Mouse (Mus musculus): ENCODE results near the gene Itga3. TPM values are rescaled to one million over a fixed set of nuclear protein-coding genes. Genes with fewer than 3 reads are reported as not detected.
A peak's percentile ranks its signal among the peaks of the same experiment; 100 is the strongest.

Gene Itga3
- polyA plus RNA-seq, 1 experiment from 2014 or later = 9.6 TPM

DNA sequence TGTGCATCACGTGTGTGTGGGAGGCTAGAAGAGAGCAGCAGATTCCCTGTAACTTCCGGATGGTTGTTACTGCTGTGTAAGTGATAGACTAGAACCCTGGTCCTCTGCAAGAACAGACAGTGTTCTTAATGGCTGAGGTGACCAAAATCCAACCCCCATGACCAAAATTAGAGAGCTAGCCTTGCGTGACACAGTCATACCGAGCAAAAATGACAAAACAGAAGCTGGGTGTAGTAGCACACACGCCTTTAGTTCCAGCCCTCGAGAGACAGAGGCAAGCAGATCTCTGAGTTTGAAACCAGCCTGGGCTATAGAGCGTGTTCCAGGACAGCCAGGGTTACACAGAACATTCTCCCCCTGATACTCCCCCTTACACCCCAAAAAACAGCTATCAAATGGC is 33.5 kb upstream of the Itga3 start:
- 82% methylated on average over 7 of the region's 7 CpGs for WGBS
- Histone ChIP-seq H3K9me3 (replicated peaks; ENCODE audit: control insufficient read depth, low read length) (no peaks in the 10 kb centered on the region), H3K27me3 (ENCODE audit: control insufficient read depth, insufficient read depth, low read length) (no peaks in the 10 kb centered on the region), H3K4me1 (ENCODE audit: control insufficient read depth, insufficient read depth, low read length) (peaks cover 7% of the 10 kb centered on the region; the same call in 1 of the 2 replicates), H3K9ac (ENCODE audit: low read length) (no peak overlapping the region), H3K4me2 (ENCODE audit: low read depth, low read length) (no peak overlapping the region), H3K27ac (ENCODE audit: low read length) (no peak overlapping the region), H3K36me3 (ENCODE audit: control insufficient read depth, insufficient read depth) (no peaks in the 10 kb centered on the region), H3K4me3 (ENCODE audit: low read length) (no peak overlapping the region)
- ATAC-seq (replicated peaks; ENCODE audit: extremely low read depth, insufficient read depth, low FRiP score) = no peak

DNA sequence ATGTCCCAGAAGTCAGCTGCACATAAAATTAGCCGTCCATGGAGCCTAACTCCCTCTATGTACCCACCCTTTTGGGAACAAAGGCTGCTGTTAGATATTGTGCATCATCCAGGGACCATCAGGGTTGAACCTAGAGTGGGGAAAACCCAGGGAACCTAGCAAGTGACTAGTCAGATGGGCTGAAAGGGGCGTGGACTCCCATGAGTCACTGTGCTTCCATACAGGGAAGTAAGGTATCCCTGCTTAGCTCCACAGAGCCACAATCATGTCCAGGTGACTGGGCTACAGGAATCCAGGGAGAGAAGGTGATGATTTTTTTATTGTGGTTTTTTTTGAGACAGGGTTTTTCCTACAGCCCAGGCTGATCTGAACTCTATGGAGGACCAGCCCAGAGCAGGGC is 32.4 kb upstream of the Itga3 start:
- no peaks in the 10 kb centered on the region for H3K9me3 ChIP-seq (replicated peaks; ENCODE audit: control insufficient read depth, low read length)
- no peak for ATAC-seq (replicated peaks; ENCODE audit: extremely low read depth, insufficient read depth, low FRiP score)
- H3K27me3 ChIP-seq (ENCODE audit: control insufficient read depth, insufficient read depth, low read length) = no peaks in the 10 kb centered on the region
- no peak overlapping the region for H3K4me2 ChIP-seq (ENCODE audit: low read depth, low read length)
- peaks cover 9% of the 10 kb centered on the region; the same call in 1 of the 2 replicates for H3K4me1 ChIP-seq (ENCODE audit: control insufficient read depth, insufficient read depth, low read length)
- H3K4me3 ChIP-seq (ENCODE audit: low read length) = no peak overlapping the region
- no peaks in the 10 kb centered on the region for H3K36me3 ChIP-seq (ENCODE audit: control insufficient read depth, insufficient read depth)
- WGBS = 76% methylated on average over 2 of the region's 2 CpGs
- no peak overlapping the region for H3K27ac ChIP-seq (ENCODE audit: low read length)
- no peak overlapping the region for H3K9ac ChIP-seq (ENCODE audit: low read length)

DNA sequence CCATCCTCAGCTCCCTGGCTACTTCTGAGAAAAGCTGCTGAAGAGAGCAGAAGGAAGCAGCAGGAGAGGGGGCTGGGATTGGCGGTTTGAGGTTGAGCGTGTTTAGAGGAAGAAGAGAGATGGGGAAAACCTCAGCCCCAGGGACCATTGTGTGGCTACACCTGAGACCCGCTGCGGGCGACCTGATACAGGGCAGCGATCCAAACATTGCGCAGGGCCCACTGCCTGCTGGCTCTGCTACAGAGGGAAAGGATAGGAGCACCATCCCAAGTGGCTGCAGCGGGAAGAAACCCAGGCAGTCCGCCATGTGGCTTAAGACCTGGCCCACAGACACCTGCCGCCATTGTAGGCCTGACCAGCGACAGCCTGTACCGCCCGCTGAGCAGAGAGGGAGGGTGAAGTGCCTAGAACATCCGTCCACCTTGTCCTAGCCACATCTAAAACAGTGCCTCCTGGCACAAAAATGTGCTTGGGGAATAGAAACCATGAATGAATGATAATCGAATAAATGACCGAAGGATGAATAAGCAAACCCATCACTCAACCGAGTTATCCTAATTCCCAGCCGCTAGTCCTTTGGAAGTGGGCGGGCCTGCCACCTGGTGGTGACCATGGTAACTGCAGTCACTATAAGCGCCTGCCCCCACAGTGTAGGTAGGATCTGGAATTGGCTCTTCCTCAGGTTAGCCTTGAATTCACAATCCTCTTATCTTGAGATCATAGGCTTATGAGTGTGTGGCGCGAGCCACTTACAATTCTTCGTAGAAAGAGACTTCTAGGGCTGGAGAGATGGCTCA is 30.0 kb upstream of the Itga3 start:
- peak overlapping the region; percentile 19; the same call in 1 of the 2 replicates for H3K4me2 ChIP-seq (ENCODE audit: low read depth, low read length)
- no peak for ATAC-seq (replicated peaks; ENCODE audit: extremely low read depth, insufficient read depth, low FRiP score)

DNA sequence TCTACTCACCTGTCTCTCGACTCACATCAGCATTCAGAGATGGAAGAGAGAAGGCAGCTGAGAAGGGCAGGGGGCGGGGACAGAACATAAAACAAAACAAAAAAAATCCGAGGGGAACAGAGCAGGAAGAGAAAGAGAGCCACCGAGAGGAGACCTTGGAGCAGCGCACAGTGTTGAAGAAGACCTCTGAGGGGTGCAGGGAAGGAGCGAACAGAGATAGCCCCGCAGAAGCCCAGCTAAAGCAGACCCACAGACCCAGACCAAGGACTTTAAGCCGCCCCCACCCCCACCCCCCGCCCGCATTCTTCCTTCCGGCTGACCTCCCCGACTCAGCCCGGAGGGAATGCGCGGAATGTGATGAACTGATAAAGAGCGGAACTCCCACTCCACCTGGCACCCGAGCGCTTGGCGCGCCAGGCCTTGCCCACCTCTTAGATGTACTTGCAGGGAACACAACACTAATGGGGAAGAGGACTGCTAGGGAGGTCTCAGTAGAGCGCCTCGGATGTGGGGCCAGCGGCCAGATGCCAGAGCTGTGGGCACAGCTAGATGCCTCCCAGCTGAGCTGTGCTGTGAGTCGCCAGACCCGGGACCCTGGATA is 28.8 kb upstream of the Itga3 start:
- Histone ChIP-seq H3K9ac (ENCODE audit: low read length) (peak overlapping the region; percentile 56), H3K27me3 (ENCODE audit: control insufficient read depth, insufficient read depth, low read length) (no peaks in the 10 kb centered on the region), H3K4me1 (ENCODE audit: control insufficient read depth, insufficient read depth, low read length) (peaks cover 9% of the 10 kb centered on the region; the same call in 1 of the 2 replicates), H3K36me3 (ENCODE audit: control insufficient read depth, insufficient read depth) (no peaks in the 10 kb centered on the region), H3K27ac (ENCODE audit: low read length) (no peak overlapping the region), H3K9me3 (replicated peaks; ENCODE audit: control insufficient read depth, low read length) (peaks cover 2% of the 10 kb centered on the region; the same call in 1 of the 2 replicates), H3K4me3 (ENCODE audit: low read length) (peak overlapping the region; percentile 40), H3K4me2 (ENCODE audit: low read depth, low read length) (peak overlapping the region; percentile 70)
- ATAC-seq (replicated peaks; ENCODE audit: extremely low read depth, insufficient read depth, low FRiP score) = 0 out of 2 replicates have a peak, but pooled peaks have one; percentile 31
- 3% methylated on average over 25 of the region's 25 CpGs for WGBS

More for the DNA sequence above, 30.0 kb upstream of the Itga3 start:
- WGBS = 32% methylated on average over 23 of the region's 23 CpGs
- Histone ChIP-seq H3K9me3 (replicated peaks; ENCODE audit: control insufficient read depth, low read length) (peaks cover 2% of the 10 kb centered on the region; the same call in 1 of the 2 replicates), H3K27me3 (ENCODE audit: control insufficient read depth, insufficient read depth, low read length) (no peaks in the 10 kb centered on the region), H3K36me3 (ENCODE audit: control insufficient read depth, insufficient read depth) (no peaks in the 10 kb centered on the region), H3K4me1 (ENCODE audit: control insufficient read depth, insufficient read depth, low read length) (peaks cover 9% of the 10 kb centered on the region; the same call in 1 of the 2 replicates), H3K9ac (ENCODE audit: low read length) (no peak overlapping the region), H3K4me3 (ENCODE audit: low read length) (no peak overlapping the region), H3K27ac (ENCODE audit: low read length) (no peak overlapping the region)

DNA sequence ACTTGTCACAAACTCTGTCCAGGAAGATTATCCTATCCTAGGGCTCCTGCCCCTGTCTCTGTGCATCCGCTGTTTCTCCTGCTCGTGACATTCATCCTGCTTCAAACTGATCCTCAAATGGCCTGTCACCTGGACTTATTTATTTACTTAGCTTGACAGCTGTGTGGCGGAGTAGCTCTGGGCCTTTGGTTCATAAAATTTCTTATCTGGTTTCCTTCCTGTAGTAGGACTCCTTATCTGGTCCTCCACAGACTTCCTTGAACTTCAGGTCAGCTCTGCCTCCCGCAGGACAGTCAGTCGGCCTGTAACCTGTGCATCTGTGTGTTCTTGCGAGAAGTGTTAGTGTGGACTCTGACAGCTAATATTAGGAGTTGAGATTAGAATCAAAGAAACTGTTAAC is 27.7 kb upstream of the Itga3 start:
- H3K27me3 ChIP-seq (ENCODE audit: control insufficient read depth, insufficient read depth, low read length) = no peaks in the 10 kb centered on the region
- H3K4me3 ChIP-seq (ENCODE audit: low read length) = no peak overlapping the region

DNA sequence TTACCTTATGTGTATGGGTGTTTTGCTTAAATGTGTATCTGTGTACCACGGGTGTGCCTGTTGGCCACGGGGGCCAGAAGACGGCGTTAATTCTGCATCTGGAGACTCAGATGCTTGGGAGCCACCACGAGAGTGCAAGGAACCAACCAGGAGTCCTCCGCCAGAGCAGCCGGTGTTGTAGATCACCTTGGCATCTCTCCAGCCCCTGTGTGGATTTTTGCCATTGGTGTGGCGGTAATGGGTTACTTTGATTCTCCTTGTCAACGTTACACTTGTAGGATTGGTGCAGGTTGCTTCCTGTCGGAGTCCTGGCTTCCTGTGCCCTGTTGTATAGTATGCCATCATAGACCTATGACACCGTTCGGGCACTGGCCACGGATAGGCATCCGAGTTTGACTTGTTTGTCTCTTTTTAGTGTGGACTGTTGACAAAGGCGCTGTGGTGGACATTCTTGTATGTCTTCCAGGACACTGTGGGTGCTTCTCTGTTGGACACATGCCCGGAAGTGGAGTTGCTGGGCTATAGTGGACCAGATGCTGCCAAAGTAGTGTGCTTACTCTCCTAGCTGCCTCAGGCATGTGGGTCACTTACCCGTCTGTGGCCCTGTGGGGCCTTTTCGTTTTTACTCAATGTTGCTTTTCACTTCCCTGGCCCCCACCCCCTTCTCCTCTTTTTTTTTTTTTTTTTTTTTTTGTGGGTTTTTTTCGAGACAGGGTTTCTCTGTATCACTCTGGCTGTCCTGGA is 25.7 kb upstream of the Itga3 start:
- H3K36me3 ChIP-seq (ENCODE audit: control insufficient read depth, insufficient read depth) = no peaks in the 10 kb centered on the region
- no peak overlapping the region for H3K27ac ChIP-seq (ENCODE audit: low read length)
- H3K27me3 ChIP-seq (ENCODE audit: control insufficient read depth, insufficient read depth, low read length) = no peaks in the 10 kb centered on the region
- no peak overlapping the region for H3K4me2 ChIP-seq (ENCODE audit: low read depth, low read length)
- 86% methylated on average over 19 of the region's 19 CpGs for WGBS
- no peak for ATAC-seq (replicated peaks; ENCODE audit: extremely low read depth, insufficient read depth, low FRiP score)
- H3K4me1 ChIP-seq (ENCODE audit: control insufficient read depth, insufficient read depth, low read length) = peaks cover 10% of the 10 kb centered on the region
- no peak overlapping the region for H3K4me3 ChIP-seq (ENCODE audit: low read length)
- H3K9ac ChIP-seq (ENCODE audit: low read length) = no peak overlapping the region
- H3K9me3 ChIP-seq (replicated peaks; ENCODE audit: control insufficient read depth, low read length) = peaks cover 2% of the 10 kb centered on the region; the same call in 1 of the 2 replicates

More for the DNA sequence above, 27.7 kb upstream of the Itga3 start:
- Histone ChIP-seq H3K9me3 (replicated peaks; ENCODE audit: control insufficient read depth, low read length) (peaks cover 2% of the 10 kb centered on the region; the same call in 1 of the 2 replicates), H3K4me1 (ENCODE audit: control insufficient read depth, insufficient read depth, low read length) (peaks cover 9% of the 10 kb centered on the region; the same call in 1 of the 2 replicates), H3K4me2 (ENCODE audit: low read depth, low read length) (no peak overlapping the region), H3K27ac (ENCODE audit: low read length) (no peak overlapping the region), H3K9ac (ENCODE audit: low read length) (no peak overlapping the region), H3K36me3 (ENCODE audit: control insufficient read depth, insufficient read depth) (no peaks in the 10 kb centered on the region)
- no peak for ATAC-seq (replicated peaks; ENCODE audit: extremely low read depth, insufficient read depth, low FRiP score)
- WGBS = 45% methylated on average over 6 of the region's 6 CpGs

DNA sequence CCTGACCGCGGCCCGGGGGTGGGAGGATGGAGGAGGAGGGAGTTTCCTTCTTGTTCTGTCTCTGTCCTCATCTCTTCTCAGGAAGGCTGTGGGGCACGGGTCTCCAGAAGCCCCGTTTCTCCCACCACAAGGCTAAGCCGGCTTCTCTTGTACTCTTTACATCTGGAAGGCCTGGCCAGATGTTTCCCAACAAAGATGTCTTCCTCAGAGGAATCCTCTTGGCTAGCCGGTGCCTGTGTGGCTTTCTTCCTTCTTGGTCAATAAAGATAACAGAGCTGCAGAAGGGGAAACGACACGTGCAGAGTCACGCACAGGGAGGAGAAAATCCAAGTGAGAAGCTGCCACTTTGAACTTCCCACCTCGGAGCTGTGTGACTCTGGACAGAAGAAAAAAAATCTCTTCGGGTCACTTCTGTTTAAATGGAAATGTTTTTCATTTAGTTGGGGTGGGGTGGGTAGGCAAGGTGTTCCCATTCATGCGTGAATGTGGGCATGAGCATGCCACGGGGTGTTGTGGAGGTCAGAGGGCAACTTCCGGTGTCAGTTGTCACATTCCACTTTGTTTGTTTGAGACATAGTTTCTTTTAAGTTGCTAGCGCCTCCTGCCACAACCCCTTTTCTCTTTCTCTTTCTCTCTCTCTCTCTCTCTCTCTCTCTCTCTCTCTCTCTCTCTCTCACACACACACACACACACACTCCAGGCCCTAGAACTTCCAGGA is 24.6 kb upstream of the Itga3 start:
- ATAC-seq (replicated peaks; ENCODE audit: extremely low read depth, insufficient read depth, low FRiP score) = no peak
- H3K27ac ChIP-seq (ENCODE audit: low read length) = no peak overlapping the region
- no peaks in the 10 kb centered on the region for H3K36me3 ChIP-seq (ENCODE audit: control insufficient read depth, insufficient read depth)
- peaks cover 21% of the 10 kb centered on the region for H3K4me1 ChIP-seq (ENCODE audit: control insufficient read depth, insufficient read depth, low read length)
- no peak overlapping the region for H3K4me3 ChIP-seq (ENCODE audit: low read length)
- H3K4me2 ChIP-seq (ENCODE audit: low read depth, low read length) = no peak overlapping the region
- no peak overlapping the region for H3K9ac ChIP-seq (ENCODE audit: low read length)
- H3K27me3 ChIP-seq (ENCODE audit: control insufficient read depth, insufficient read depth, low read length) = no peaks in the 10 kb centered on the region
- WGBS = 35% methylated on average over 16 of the region's 16 CpGs
- H3K9me3 ChIP-seq (replicated peaks; ENCODE audit: control insufficient read depth, low read length) = peaks cover 2% of the 10 kb centered on the region; the same call in 1 of the 2 replicates

DNA sequence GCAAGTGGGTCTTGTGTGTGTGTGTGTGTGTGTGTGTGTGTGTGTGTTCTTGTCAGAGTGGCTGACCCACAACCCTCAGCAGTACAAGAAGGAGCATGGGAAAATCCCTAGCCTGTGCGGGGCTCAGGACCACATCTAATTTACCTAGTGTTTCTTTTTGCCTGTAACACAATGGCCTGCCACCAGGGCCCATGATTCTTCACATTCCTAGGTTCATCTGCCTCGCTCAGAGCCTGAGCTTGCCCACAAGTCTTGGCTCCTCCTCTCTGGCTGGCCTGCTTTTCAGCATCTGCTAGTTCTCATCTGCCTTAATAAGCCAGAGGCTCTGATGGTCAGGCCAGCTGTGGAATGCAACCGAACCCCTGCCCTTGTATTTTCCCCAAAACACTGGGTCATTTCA is 23.8 kb upstream of the Itga3 start:
- no peaks in the 10 kb centered on the region for H3K36me3 ChIP-seq (ENCODE audit: control insufficient read depth, insufficient read depth)
- no peaks in the 10 kb centered on the region for H3K27me3 ChIP-seq (ENCODE audit: control insufficient read depth, insufficient read depth, low read length)
- H3K27ac ChIP-seq (ENCODE audit: low read length) = no peak overlapping the region
- WGBS = 49% methylated on average over 3 of the region's 3 CpGs
- H3K4me2 ChIP-seq (ENCODE audit: low read depth, low read length) = no peak overlapping the region
- ATAC-seq (replicated peaks; ENCODE audit: extremely low read depth, insufficient read depth, low FRiP score) = no peak
- no peak overlapping the region for H3K9ac ChIP-seq (ENCODE audit: low read length)
- no peak overlapping the region for H3K4me3 ChIP-seq (ENCODE audit: low read length)
- peaks cover 2% of the 10 kb centered on the region; the same call in 1 of the 2 replicates for H3K9me3 ChIP-seq (replicated peaks; ENCODE audit: control insufficient read depth, low read length)
- peaks cover 17% of the 10 kb centered on the region for H3K4me1 ChIP-seq (ENCODE audit: control insufficient read depth, insufficient read depth, low read length)
